Mouse (Mus musculus): ENCODE results near the gene Ppp6r2.

GRCm38 (mm10) chr15:89315190-89315731, 103.9 kb downstream of the Ppp6r2 start, which contains the start of gene Sbf1:
- TF ChIP-seq CTCF (IDR thresholded peaks at IDR 0.05; ENCODE audit: low read depth) (0 out of 2 replicates have a peak, but pooled peaks have one; percentile 0), EP300 (optimal IDR thresholded peaks at IDR 0.05) (no peak)

Measured in stomach, postnatal 0 days (tissue).